Mouse (Mus musculus): Measurements from ENCODE around the gene Gtsf1l.
"Not testable (repeated sequence)": the region's sequence is repeated elsewhere in the genome, so short reads cannot be mapped to it uniquely, and the experiment has no call there.

Gene Gtsf1l

DNA sequence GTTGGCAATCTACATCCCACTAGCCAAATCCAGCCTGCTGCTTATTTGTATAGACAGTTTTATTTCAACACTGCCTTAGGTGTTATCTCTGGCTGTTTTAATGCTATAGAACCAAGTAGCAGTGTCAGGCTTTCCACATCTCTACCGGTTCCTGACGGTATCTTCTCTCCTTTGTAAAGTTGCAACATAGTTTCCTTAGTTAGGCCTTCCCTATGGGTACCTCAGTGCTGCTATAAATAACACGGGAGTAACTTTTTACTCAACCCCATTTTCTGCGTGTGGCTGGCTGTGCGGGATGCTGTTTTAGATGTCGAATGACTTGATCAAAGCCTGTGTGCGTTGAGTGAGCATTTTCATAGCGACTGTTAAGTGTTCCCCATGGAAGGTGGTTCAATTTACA lies 1.1 kb downstream of the Gtsf1l start:
- no peak for DNase-seq (ENCODE audit: low spot score in 2 of 2)

DNA sequence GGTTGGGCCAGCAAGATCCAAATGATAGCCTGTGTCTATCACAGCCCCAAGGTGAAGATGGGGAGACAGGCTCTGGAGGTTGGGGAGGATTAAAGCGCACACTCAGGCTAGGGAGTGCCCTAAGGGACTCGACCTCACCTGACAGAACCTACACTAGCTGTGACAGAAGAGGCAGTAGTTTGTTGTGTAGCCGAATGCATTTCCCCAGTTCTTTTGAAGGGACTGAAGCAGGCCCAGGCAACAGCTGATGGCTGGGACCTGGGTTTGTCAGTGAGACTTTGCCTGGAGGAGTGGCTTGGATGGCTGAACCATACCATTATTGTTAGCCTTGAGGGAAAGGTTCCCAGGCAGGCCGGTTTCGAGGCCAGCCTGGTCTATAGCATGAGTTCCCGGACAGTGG lies 2.6 kb downstream of the Gtsf1l start:
- DNase-seq (ENCODE audit: low spot score in 2 of 2), result no peak

DNA sequence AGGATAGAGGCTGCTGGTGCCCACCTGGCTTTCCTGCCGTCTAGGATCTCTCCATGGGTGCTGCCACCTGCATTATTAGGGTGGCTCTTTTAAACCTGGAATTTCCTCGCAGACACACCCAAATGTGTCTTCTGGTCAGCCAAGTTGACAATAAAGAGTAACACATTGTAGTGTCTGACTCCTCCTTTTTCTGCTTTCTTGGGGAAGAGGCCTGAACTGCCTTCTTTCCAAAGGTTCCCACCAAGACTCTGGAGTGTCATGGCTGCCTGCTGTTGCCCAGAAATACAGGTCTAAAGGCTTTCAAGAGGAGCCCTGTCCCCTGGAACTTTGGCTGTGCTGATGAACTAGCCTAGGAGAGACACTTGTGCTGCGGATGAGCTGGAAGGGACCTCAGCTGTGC lies 3.1 kb downstream of the Gtsf1l start:
- no peak for DNase-seq (ENCODE audit: low spot score in 2 of 2)

DNA sequence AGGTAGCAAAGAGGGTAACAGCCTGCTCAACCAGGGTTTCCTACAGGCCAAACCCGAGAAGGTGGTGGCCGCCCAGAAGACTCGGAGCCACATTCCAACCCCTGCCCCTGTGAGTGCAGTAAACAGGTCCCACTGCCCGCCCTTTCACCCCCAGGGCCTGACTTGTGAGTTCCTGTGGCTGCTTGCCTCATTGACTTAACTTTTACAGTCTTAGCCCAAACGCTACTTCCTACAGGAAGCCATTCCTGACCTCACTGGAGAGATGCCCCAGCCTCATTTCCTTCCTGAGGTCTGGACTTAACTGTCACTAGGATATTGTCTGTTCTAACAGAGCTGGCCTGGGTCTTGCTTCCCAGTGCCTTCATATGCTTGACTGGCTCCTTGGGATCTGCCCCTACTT lies 5.1 kb downstream of the Gtsf1l start:
- DNase-seq (ENCODE audit: low spot score in 2 of 2), result no peak

DNA sequence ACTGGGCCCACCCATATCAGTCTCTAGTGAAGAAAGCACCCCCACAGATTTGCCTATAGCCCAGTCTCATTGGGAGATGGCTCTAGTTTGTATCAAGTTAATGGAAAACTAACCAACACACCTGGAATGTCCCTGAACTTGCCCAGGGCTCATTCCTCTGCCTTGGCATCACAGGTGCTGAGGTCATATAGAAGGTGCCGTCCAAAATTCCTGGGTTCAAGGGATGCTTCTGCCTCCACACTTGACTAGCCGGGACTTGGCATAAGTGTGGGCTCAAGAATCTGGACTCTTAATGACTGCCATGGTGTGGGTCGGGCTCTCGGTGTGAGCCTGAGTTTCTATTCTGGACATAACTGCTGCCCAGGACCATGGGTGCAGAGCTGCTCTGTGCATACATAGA lies 8.6 kb downstream of the Gtsf1l start:
- DNase-seq (ENCODE audit: low spot score in 2 of 2), result no peak

DNA sequence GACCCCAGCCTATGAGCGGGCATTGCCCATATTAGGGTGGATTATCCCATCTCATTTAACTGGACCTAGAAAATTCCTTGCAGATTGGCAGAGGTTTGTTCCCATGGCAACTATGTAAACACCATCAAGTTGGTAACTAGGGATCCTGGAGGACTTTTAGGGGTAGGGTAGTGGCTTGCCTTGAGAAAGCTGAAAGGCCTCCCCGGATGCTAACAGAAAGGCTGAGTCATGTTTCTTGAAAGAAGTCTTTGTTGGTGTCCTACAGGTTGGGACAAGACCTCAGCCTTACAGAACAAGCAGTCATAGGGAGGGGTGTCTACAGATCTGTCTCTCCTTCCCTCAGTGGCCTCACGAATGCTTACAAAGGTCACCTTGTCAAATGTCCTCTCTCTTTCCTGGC lies 12.4 kb downstream of the Gtsf1l start:
- DNase-seq (ENCODE audit: low spot score in 2 of 2), result no peak

DNA sequence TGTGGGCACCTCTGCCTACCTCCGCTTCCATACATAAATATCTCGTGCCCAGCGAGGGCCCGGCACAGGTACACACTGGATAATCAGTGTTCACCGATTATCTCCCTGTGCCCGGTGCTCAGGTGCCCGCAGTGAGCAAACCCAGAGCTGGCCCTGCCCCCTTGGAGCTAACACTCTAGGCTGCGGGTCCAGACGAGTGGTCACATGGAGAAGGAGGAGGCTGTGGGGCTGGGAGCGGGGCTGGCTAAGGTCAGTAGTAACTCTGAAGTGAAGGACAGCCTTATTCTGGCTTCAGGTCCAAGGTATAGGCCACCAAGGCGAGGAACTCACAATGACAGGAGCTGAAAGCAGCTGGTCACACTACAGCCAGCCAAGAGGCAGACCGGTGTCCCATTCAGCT lies 12.8 kb downstream of the Gtsf1l start:
- no peak for DNase-seq (ENCODE audit: low spot score in 2 of 2)

DNA sequence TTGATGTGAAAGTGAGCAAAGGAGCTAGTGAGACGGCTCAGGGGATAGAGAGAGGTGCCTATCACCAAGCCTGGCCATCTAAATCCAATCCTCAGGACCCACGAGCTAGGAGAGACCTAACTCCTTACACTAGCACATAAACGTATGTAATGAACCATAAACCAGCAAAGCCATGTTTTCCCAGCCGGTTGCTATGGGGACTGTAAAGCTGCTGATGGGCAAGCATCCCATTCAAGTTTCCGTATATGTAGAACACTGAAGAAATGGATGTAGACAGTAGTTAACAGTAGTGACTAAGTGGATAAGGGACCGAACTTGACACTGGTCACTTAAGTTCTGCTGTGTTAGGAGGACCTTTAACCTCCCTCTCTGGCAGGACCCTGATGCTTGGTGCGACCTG lies 13.6 kb downstream of the Gtsf1l start:
- no peak for DNase-seq (ENCODE audit: low spot score in 2 of 2)

DNA sequence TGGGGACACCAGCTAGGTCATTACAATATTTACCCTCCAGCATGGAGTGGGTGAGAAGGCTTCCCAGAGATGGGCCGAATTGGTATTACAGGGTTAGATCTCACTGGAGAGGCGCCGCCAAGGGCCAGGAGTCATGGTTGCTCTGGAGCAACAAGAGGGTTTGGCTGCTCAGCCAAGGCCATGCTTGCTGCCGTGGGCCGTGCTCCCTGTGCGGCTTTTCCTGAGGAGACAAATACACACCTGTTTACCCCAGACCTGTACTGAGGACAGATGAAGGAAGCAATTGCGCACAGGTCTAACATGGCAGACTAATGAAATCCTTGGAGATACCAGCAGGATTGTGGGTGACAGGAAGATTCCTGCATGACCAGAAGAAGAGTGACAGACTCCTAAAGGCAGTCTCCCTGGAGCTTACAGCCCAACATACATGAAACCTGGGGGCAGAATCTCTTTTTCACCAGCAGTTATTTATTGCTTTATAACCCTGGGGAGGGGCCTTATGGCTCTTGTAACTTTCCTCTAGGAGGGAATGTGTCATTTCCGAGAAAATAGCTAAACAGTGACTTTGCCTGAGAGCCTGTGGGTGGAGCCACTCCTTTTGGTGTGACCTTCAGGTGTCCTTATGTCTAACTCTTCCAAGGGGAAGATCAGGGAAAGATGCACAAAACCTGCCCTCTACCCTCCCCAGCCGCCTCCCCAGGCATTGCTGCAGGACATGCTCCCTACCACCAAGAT lies 14.5 kb downstream of the Gtsf1l start:
- no peak for DNase-seq (ENCODE audit: low spot score in 2 of 2)

DNA sequence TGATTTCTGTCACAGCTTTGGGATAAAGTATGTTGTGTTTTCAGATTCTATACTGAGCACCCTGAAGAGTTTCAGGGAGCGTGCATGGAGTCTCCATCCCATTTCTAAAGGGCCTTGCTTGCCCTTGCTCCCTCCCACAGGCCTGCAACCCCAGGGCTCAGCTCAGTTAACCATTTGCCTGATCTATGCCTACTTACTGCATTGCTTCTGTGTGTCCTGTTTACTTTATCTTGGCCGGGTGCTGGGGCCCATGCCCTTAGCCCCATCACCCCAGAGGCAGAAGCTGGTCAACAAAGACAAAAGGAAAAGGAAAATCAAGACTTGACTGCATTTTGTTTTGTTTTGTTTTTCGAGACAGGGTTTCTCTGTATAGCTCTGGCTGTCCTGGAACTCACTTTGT lies 16.1 kb downstream of the Gtsf1l start:
- DNase-seq (ENCODE audit: low spot score in 2 of 2), result no peak

DNA sequence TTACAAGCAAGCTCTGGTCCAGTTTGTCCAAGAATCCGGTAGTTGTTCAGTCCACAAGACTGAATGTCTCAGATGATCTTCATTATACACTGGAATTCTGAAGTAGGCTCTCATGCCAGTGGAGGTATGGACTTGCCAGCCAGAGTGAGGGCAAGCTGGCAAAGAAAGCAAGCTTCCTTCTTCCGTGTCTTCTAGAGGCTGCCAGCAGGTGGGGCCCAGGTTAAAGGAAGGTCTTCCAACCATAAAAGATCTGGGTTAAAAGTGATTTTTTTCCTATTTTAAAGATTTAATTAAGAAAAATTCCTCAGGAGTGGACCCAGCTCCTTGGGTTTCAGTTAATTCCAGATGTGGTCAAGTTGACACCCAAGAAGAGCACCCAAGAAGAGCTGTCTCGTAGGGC lies 17.4 kb downstream of the Gtsf1l start:
- DNase-seq (ENCODE audit: low spot score in 2 of 2), result no peak

DNA sequence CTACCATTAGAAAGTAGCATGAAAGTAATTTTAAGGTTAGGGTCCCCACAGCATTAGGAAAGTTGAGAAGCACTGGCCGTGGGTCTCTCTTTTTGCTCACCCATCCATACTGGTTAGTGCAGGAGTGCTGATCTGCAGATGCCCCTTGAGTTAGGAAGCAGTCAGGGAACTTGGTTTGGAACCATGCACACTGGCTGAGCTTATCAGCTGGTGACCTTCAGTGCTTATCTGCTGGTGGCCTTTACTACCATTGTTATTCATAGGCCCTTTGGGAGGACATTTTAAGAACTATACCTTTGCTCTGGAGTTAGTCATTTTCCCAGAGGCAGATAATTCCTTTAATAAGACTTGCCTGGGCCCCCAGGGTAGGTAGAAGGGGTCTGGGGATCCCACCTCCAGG lies 20.4 kb downstream of the Gtsf1l start:
- no peak for DNase-seq (ENCODE audit: low spot score in 2 of 2)

DNA sequence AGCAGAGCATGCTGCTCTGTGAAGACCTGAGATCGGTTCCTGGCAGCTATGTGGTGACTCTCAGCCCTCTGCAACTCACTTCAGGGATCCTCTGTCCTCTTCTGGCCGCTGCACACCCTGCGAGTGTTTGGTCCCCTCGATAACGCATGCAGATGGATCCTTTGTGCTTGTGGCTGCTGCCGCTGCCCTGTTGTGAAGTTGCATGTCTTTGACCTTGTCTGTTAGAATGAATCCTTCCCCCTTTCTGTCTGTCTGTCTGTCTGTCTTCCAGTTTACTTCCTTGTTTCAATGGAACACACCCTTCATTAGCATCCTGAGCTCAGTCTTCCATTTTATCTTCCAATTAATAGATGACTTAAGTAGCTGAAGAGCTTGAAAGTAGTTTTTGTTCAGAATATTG lies 21.3 kb downstream of the Gtsf1l start:
- no peak for DNase-seq (ENCODE audit: low spot score in 2 of 2)

DNA sequence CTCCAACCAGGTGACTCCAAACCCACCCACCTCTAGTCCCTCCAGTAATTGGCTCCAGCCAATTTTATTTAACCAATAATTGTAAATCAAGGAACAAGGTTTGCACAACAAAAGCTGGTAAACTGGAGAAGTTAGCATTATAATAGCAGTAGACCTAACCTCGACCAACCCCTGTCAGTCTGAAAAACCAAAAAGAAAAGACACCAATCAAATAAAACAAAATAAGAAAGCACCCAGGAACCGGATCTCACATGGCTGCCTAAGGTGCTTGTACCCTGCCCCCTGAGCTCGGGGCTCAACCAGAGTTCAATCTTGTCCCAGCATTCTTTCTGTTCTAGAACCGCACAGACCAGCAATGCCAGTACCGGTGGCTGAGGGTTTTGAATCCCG lies 25.5 kb downstream of the Gtsf1l start:
- DNase-seq (ENCODE audit: low spot score in 2 of 2), result no peak

DNA sequence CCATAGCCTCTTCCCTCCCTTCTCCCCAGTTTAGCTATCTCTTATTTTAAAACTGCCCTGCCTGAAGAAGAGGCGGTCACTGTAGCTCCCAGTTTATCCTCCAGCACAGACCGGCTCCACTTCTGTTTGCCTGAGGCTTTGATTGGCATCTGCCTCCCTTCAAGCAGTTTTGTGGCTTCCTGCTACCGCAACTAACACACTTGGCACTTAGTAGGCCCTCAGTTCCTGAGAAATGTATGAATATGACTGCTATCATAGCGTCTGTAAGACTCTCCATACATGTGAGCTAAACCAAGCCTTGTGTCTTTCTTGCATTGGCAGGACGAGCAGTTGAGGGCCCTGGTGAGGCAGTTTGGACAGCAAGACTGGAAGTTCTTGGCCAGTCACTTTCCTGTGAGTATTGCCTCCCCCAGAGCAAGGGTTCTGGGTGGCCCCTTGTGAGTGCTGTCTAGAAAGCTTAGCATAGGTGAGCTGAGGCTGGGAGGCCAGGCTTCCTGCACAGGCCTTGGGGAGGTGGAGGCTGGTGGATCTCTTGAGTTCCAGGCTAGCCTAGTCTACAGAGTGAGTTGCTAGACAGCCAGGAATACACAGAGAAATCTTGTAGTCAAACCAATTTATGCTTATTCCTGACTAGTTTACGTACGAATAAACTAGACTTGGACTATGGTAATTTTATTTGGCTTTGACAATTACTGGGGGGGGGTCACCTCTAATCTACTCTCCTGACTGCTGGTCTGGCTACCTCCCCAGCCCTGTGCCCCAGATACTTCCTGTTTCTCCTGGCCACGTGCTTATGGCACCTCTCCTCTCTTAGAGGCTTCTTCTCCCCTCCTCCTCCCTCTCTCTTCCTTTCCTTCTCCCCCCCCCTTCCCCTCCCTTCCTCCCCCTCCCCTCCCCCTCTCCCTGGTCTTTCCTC lies 26.2 kb downstream of the Gtsf1l start:
- no peak for DNase-seq (ENCODE audit: low spot score in 2 of 2)

DNA sequence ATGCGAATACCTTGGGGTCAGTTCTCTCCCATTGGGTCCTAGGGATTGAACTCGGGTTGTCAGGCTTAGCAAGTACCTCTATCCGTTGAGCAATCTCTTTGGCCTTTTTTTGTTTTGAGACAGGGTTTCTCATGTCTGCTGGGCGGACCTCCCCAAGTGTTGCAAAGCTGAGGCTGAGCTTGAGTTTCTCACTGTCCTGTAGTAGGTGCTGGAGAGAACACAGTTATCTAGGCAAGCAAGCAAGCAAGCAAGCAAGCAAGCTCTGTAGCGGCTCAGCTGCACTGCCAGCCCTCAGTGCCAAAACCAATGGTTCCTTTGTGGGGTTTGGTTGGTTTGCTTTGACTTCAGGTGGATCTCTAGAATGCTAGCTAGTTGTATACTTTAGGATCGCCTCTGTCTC lies 27.0 kb downstream of the Gtsf1l start:
- no peak for DNase-seq (ENCODE audit: low spot score in 2 of 2)

DNA sequence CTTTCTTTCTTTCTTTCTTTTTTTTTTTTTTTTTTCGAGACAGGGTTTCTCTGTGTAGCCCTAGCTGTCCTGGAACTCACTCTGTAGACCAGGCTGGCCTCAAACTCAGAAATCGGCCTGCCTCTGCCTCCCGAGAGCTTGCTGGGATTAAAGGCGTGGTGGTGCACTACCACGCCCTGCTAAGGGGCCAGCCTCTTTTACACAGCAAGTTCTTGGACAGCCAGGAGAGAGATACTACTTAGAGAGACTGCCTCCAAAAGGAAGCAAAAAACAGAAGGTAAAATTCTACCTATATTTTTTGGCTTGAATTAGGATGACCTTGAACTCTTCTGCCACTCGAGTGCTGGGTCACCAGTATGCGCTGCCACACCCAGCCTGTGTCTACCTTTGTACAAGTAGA lies 28.7 kb downstream of the Gtsf1l start:
- DNase-seq (ENCODE audit: low spot score in 2 of 2), result not testable (repeated sequence)

DNA sequence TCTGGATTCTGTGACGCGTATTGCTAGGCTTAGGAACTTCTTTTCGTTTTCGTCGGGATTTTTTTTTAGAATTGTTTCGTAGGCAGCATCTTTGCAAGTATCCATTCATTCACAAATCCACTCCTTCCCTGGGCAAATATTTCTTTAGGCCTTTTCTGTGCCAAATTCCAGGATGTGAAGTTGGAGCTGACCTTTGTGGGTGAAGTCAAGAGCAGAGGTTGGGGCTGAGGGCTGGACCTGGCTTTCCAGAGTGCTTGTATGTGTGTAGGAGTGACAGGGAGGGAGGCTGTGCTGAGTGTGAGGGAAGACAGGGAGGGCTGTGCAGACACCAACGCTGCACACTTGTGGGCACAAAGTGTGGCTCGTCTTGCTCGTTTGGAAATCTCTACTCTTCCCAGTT lies 31.1 kb downstream of the Gtsf1l start:
- no peak for DNase-seq (ENCODE audit: low spot score in 2 of 2)

DNA sequence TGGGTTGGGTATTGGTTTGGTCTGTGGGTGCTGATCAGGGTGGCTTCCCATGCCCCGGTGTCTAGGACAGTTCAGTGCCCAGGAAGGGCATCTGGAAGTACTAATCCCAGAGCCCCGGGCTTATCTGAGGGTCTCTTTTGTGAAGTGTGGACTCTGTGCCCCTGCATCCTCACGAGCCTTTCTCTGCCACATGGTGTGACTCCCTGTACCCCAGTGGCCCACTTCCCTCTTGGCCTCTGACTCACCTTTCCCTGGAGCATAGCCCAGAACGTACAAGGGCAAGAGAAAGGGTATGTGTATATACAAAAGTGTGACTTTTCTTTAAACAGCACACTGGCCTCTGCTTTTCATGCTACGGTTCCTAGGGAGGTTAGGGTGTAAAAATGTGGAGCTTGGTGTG lies 31.9 kb downstream of the Gtsf1l start:
- DNase-seq (ENCODE audit: low spot score in 2 of 2), result peak in 1 of 2 experiments; percentile 25

DNA sequence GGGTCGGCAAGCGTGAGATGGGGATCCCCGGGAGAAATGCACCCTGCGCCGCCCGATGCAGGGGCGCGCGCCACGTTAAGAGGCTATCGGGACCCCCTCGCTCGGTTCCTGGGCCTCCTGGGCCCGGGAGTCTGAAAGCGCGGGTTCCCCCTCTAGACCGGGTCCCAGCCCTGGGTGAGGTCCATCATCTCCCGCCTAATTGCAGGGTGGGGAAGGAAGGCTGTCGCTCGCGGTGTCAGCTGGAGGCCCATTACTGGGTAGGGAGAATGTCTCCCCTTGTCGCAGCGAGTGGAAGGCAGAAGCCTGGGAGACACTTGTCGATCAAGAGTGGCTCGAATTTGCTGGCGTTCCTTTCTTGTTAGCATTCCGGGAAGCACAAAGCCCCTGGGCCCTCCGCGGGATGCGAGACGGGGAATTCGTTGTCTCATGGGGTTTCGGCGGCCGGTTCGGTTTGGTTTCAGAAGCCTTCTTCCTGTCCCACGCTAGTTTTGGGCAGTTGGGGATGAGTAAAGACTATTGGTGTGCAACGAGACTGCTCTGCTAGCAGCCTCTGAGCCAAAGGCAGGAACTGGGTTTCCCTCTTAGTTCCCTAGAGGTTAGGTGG lies 32.7 kb downstream of the Gtsf1l start:
- peak; percentile 54 to 63 for DNase-seq (ENCODE audit: low spot score in 2 of 2)

DNA sequence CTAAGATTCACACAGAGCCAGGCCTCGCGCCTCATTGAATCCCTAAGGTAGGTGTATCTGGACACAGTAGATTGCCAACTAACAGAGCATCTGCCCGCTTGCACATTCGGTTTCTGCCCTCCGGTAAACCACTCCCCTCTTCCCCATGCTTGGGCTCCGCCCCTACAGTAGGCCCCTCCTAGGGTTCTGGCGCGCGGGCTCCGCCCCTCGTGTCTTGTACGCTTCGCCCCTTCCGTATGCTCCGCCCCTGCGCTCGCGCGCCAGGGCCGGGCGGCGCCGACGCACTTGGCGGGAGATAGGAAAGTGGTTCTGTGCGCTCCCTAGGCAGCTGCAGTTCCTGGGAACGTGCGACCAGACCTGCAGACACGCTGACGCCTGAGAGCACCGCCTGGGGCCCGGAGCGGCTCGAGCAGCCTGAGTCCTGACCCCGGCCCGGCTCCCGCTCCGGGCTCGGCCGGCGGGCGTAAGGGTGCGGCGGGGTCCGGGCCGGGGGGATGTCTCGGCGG lies 33.3 kb downstream of the Gtsf1l start, which contains the start of gene Mybl2:
Gene Mybl2, plus strand, starts transcription at position 353 of the 506 bp plus-strand sequence.
- DNase-seq (ENCODE audit: low spot score in 2 of 2), result peak; percentile 83 to 97

DNA sequence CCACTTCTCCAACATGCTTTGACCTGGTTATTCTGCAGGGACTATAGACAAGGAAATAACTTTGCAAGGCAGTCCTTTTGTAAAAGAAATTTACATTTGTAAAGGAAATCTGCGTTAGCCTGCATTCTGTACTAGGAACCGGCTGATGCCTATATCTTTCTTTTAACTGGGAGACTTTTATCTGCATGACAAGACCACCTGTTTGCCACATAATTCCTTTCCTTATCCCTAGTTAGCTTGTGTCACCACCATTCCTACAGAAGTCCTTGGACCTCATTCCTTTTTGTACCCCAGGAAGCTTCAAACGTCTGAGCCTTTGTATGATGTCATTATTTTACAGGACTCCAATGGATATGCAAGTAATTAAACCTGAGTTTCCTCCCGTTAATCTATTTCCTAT lies 34.8 kb downstream of the Gtsf1l start:
- no peak for DNase-seq (ENCODE audit: low spot score in 2 of 2)

DNA sequence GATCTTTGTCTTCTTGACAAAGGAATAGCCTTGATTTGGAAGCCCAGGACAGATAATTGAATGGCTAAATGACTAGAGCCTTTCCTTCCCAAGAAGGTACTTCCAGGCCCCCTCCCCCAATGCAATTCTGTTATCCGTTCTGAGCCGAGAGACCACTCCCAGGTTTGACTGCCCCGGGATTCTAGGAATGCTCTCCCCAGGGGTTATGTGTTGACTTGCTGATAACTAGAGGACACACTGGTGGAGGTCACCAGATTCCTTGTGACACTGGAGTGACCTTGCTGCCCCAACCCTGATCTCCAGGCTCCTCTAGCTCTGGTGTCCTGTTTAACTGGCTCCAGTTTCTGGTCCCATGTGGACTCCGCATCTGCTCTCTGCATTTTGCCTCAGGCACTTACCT lies 35.6 kb downstream of the Gtsf1l start:
- DNase-seq (ENCODE audit: low spot score in 2 of 2), result no peak
